Mouse (Mus musculus): ENCODE measurements around the gene Nmnat2. TPM values are rescaled to one million over a fixed set of nuclear protein-coding genes. Genes with fewer than 3 reads are reported as not detected.

Nmnat2 gene
- polyA plus RNA-seq, 1 experiment from 2014 or later: 47.7 TPM

DNA sequence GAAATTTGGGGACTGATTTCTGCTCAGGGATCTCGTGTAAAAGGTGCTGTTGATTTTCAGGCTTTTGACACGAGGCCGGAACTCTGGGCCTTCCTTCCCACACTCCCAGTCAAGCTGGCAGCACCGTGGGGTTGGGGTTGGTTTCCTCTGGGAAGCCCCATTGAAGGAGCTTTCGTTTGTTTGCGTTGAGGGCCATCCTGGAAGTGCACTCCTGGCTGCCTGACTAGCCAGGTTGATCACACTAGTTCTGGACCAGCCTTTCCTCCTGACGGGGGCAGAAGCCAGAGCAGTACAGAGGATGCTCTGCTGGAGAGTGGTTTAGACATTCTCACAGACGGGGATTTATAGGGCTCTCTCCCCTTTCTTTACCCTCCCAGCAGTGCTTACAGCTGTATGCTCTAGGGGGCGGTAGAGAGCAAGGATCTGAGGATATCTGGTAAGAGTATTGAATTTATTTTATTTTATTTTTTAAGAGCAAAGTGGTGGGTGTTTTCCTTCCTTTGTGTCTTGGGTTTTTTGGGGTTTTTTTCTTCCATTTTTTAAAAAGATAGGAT is 146.6 kb downstream of the Nmnat2 start:
- no peak overlapping the region for H3K27ac ChIP-seq (ENCODE audit: low read depth, low read length)
- DNase-seq (ENCODE audit: low spot score): peak; percentile 50

DNA sequence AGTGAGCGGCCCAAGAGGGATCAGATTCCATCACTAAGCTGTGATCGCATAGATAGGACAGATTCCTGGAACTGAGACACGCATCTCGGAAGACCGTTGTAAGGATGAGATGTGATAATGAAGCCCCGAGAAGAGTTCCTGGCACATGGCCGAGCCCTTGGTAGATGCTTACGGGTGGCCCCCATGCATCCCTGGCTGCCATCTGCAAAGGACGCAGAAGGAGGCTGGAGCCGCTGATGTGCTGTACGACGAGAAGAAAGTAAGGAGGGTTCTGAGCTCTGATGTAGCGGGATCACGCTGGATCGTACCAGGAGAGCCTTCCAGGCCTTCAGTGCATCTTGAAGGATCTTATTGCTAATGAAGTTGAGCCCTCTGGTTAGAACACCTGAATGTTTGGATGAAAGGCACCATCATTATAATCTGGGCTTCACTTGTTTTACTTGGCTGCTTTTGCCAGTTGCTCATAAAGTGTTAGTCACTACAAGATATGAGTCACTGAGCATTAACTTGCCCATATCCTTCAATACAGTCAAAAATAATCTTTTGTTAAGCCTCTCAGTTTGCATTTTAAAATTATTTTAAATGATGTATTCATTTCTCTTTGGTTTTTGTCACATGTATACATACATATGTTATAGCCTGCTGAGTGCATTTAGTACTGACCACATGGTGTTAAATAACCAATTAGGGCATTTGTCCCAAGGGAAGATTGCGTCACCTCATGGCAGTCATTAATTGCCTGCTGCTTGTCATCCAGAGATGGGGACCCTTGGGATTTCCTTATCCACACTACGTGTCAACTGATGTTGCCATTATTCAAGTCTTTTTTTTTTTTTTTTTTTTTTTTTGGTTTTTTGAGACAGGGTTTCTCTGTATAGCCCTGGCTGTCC is 147.7 kb downstream of the Nmnat2 start:
- H3K27ac ChIP-seq (ENCODE audit: low read depth, low read length): no peak overlapping the region

More for the DNA sequence above, 146.6 kb downstream of the Nmnat2 start:
- no peaks in the 10 kb centered on the region for H3K36me3 ChIP-seq (ENCODE audit: control insufficient read depth, insufficient read depth, low read length)
- 45% methylated on average over 9 of the region's 9 CpGs for WGBS
- no peak overlapping the region for H3K4me3 ChIP-seq (ENCODE audit: low read depth, low read length)
- ATAC-seq (ENCODE audit: insufficient read depth, low FRiP score, low TSS enrichment): no peak
- H3K9ac ChIP-seq (ENCODE audit: low read length): no peak overlapping the region
- H3K27me3 ChIP-seq (ENCODE audit: control insufficient read depth, insufficient read depth, low read length): no peaks in the 10 kb centered on the region
- no peak overlapping the region for H3K4me2 ChIP-seq (ENCODE audit: low read depth)
- H3K4me1 ChIP-seq (ENCODE audit: control insufficient read depth, insufficient read depth, low read length): no peaks in the 10 kb centered on the region
- no peaks in the 10 kb centered on the region for H3K9me3 ChIP-seq (ENCODE audit: control insufficient read depth, low read length)

DNA sequence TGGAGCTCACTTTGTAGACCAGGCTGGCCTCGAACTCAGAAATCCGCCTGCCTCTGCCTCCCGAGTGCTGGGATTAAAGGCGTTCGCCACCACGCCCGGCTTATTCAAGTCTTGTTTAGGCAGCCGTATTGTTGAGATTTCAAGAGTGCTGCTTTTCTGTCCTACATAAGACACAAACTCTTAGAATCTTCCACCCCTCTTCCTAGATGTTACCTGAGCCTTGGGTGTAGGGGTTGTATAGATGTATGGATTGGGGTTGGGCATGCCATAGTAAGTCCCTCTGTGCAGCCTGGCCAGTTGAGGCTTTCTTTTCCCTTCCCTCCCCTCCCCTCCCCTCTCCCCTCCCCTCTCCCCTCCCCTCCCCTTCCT is 148.4 kb downstream of the Nmnat2 start:
- WGBS: 97% methylated on average over 7 of the region's 8 CpGs
- ATAC-seq (ENCODE audit: insufficient read depth, low FRiP score, low TSS enrichment) (no peak), DNase-seq (ENCODE audit: low spot score) (no peak)
- Histone ChIP-seq H3K4me2 (ENCODE audit: low read depth) (no peak overlapping the region), H3K27ac (ENCODE audit: low read depth, low read length) (no peak overlapping the region), H3K4me1 (ENCODE audit: control insufficient read depth, insufficient read depth, low read length) (no peaks in the 10 kb centered on the region), H3K4me3 (ENCODE audit: low read depth, low read length) (no peak overlapping the region), H3K9ac (ENCODE audit: low read length) (no peak overlapping the region), H3K36me3 (ENCODE audit: control insufficient read depth, insufficient read depth, low read length) (no peaks in the 10 kb centered on the region), H3K27me3 (ENCODE audit: control insufficient read depth, insufficient read depth, low read length) (no peaks in the 10 kb centered on the region), H3K9me3 (ENCODE audit: control insufficient read depth, low read length) (no peaks in the 10 kb centered on the region)

More for the DNA sequence above, 147.7 kb downstream of the Nmnat2 start:
- DNase-seq (ENCODE audit: low spot score) (no peak), ATAC-seq (ENCODE audit: insufficient read depth, low FRiP score, low TSS enrichment) (no peak)
- H3K9ac ChIP-seq (ENCODE audit: low read length): no peak overlapping the region
- no peak overlapping the region for H3K4me2 ChIP-seq (ENCODE audit: low read depth)
- WGBS: 94% methylated on average over 17 of the region's 17 CpGs
- H3K4me3 ChIP-seq (ENCODE audit: low read depth, low read length): no peak overlapping the region
- H3K4me1 ChIP-seq (ENCODE audit: control insufficient read depth, insufficient read depth, low read length): no peaks in the 10 kb centered on the region
- H3K9me3 ChIP-seq (ENCODE audit: control insufficient read depth, low read length): no peaks in the 10 kb centered on the region
- no peaks in the 10 kb centered on the region for H3K27me3 ChIP-seq (ENCODE audit: control insufficient read depth, insufficient read depth, low read length)
- H3K36me3 ChIP-seq (ENCODE audit: control insufficient read depth, insufficient read depth, low read length): no peaks in the 10 kb centered on the region

DNA sequence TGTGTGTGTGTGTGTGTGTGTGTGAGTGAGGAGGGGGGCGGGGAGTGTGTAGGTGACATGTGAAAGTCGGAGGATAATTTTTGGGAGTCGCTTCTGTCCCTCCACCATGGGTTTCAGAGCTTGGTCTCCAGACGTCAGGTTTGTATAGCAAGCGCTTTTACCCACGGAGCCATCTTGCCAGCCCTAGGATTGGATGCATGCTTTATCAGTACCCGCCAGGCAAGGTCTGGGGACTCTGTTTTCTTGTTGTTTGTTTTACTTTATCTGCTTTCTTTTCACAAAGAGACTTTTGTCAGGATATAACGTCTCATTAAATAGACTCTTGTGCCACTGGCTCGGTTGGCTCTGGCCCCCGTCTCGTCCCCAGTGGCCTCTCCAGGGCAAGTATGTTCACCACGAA is 150.0 kb downstream of the Nmnat2 start:
- DNase-seq (ENCODE audit: low spot score) (no peak), ATAC-seq (ENCODE audit: insufficient read depth, low FRiP score, low TSS enrichment) (no peak)
- Histone ChIP-seq H3K4me3 (ENCODE audit: low read depth, low read length) (no peak overlapping the region), H3K27ac (ENCODE audit: low read depth, low read length) (no peak overlapping the region), H3K9me3 (ENCODE audit: control insufficient read depth, low read length) (no peaks in the 10 kb centered on the region), H3K4me1 (ENCODE audit: control insufficient read depth, insufficient read depth, low read length) (no peaks in the 10 kb centered on the region), H3K4me2 (ENCODE audit: low read depth) (no peak overlapping the region), H3K9ac (ENCODE audit: low read length) (no peak overlapping the region), H3K27me3 (ENCODE audit: control insufficient read depth, insufficient read depth, low read length) (no peaks in the 10 kb centered on the region), H3K36me3 (ENCODE audit: control insufficient read depth, insufficient read depth, low read length) (no peaks in the 10 kb centered on the region)
- WGBS: 81% methylated on average over 12 of the region's 12 CpGs

DNA sequence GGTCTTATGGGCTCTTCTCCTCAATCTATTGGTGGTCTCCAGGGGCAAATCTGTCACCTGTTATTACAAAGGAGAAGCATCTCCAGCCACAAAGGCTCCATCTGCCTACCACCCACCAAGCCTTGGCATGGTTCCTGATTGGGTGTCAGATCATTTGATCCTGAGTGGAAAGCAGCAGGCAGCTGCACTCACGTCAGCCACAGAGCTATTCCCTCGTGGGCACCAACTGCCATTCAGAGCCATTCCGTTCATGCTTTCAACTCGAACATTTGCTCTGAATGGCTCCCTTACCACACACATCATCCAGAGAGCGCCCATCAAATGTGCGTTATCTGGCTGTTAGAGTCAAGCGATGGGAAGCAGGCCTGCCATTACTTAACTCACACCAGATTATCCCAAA is 153.1 kb downstream of the Nmnat2 start:
- H3K27ac ChIP-seq (ENCODE audit: low read depth, low read length): no peak overlapping the region
- H3K4me1 ChIP-seq (ENCODE audit: control insufficient read depth, insufficient read depth, low read length): no peaks in the 10 kb centered on the region
- H3K36me3 ChIP-seq (ENCODE audit: control insufficient read depth, insufficient read depth, low read length): no peaks in the 10 kb centered on the region
- no peak overlapping the region for H3K9ac ChIP-seq (ENCODE audit: low read length)
- no peak for DNase-seq (ENCODE audit: low spot score)
- H3K9me3 ChIP-seq (ENCODE audit: control insufficient read depth, low read length): no peaks in the 10 kb centered on the region
- 48% methylated on average over 7 of the region's 7 CpGs for WGBS
- H3K27me3 ChIP-seq (ENCODE audit: control insufficient read depth, insufficient read depth, low read length): no peaks in the 10 kb centered on the region
- H3K4me3 ChIP-seq (ENCODE audit: low read depth, low read length): no peak overlapping the region
- 0 out of 2 replicates have a peak, but pooled peaks have one; percentile 41 for ATAC-seq (ENCODE audit: insufficient read depth, low FRiP score, low TSS enrichment)
- H3K4me2 ChIP-seq (ENCODE audit: low read depth): no peak overlapping the region

DNA sequence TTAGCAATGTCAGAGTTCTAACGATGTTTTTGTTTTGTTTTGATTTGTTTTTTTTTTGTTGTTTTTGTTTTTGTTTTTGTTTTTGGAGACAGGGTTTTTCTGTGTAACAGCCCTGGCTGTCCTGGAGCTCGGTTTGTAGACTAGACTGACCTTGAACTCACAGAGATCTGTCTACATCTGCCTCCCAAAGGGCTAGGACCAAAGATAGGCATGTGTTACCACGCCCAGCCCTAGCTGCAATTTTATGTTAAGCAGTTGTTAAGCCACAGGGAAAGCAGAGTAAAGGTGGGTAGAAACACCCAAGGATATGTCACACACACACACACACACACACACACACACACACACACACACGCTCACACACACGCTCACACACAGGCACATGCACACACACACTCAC is 154.6 kb downstream of the Nmnat2 start:
- ATAC-seq (ENCODE audit: insufficient read depth, low FRiP score, low TSS enrichment): no peak
- no peaks in the 10 kb centered on the region for H3K9me3 ChIP-seq (ENCODE audit: control insufficient read depth, low read length)
- H3K27ac ChIP-seq (ENCODE audit: low read depth, low read length): no peak overlapping the region
- no peaks in the 10 kb centered on the region for H3K4me1 ChIP-seq (ENCODE audit: control insufficient read depth, insufficient read depth, low read length)
- H3K36me3 ChIP-seq (ENCODE audit: control insufficient read depth, insufficient read depth, low read length): no peaks in the 10 kb centered on the region
- H3K4me2 ChIP-seq (ENCODE audit: low read depth): no peak overlapping the region
- no peak overlapping the region for H3K4me3 ChIP-seq (ENCODE audit: low read depth, low read length)
- no peak for DNase-seq (ENCODE audit: low spot score)
- no peak overlapping the region for H3K9ac ChIP-seq (ENCODE audit: low read length)
- H3K27me3 ChIP-seq (ENCODE audit: control insufficient read depth, insufficient read depth, low read length): no peaks in the 10 kb centered on the region
- 88% methylated on average over 5 of the region's 5 CpGs for WGBS

DNA sequence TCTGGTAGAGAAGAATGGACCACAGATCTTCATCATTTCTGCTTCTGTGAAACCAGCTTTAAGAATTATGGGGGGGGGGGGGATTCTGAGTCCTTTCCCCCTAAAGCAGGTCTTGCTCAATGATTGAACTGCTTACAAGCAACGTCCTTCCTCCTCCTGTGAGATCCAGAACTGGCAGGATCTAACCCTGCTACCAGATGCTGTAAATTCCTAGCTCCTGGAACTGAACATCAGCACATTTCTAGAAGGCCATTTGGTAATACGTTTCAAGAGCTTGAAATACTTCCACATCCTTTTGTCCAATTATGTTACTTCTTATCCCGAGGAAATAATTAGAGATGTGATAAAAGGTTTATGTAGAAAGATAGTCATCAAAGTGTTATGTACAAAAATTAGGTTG is 155.0 kb downstream of the Nmnat2 start:
- Histone ChIP-seq H3K4me1 (ENCODE audit: control insufficient read depth, insufficient read depth, low read length) (no peaks in the 10 kb centered on the region), H3K4me2 (ENCODE audit: low read depth) (no peak overlapping the region), H3K27me3 (ENCODE audit: control insufficient read depth, insufficient read depth, low read length) (no peaks in the 10 kb centered on the region), H3K27ac (ENCODE audit: low read depth, low read length) (no peak overlapping the region), H3K9ac (ENCODE audit: low read length) (no peak overlapping the region), H3K4me3 (ENCODE audit: low read depth, low read length) (no peak overlapping the region), H3K9me3 (ENCODE audit: control insufficient read depth, low read length) (no peaks in the 10 kb centered on the region), H3K36me3 (ENCODE audit: control insufficient read depth, insufficient read depth, low read length) (no peaks in the 10 kb centered on the region)
- 82% methylated on average over 3 of the region's 3 CpGs for WGBS
- DNase-seq (ENCODE audit: low spot score): no peak
- ATAC-seq (ENCODE audit: insufficient read depth, low FRiP score, low TSS enrichment): no peak

DNA sequence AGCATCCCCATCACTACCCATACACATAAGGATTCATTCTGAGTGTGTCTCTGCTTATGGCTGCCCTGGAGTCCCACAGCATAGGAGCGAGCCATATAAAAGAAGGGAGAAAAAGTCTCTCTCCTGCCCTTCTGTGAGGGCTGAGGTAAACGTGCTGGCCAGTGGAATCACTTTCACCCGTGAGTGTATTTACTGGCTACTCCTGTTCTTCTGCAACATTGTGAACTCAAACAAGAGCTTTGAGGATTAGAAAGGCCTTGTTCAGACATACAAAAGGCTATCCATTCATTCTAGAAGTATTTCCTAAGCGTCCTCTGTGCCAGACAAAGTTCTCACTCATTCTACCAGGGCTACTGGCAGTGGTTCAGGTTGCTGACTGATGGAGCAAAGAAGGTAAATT is 156.8 kb downstream of the Nmnat2 start:
- no peak overlapping the region for H3K4me3 ChIP-seq (ENCODE audit: low read depth, low read length)
- no peaks in the 10 kb centered on the region for H3K9me3 ChIP-seq (ENCODE audit: control insufficient read depth, low read length)
- no peak overlapping the region for H3K4me2 ChIP-seq (ENCODE audit: low read depth)
- WGBS: 82% methylated on average over 4 of the region's 4 CpGs
- no peak overlapping the region for H3K9ac ChIP-seq (ENCODE audit: low read length)
- no peak overlapping the region for H3K27ac ChIP-seq (ENCODE audit: low read depth, low read length)
- no peaks in the 10 kb centered on the region for H3K36me3 ChIP-seq (ENCODE audit: control insufficient read depth, insufficient read depth, low read length)
- H3K27me3 ChIP-seq (ENCODE audit: control insufficient read depth, insufficient read depth, low read length): no peaks in the 10 kb centered on the region
- no peak for ATAC-seq (ENCODE audit: insufficient read depth, low FRiP score, low TSS enrichment)
- H3K4me1 ChIP-seq (ENCODE audit: control insufficient read depth, insufficient read depth, low read length): no peaks in the 10 kb centered on the region
- DNase-seq (ENCODE audit: low spot score): no peak

DNA sequence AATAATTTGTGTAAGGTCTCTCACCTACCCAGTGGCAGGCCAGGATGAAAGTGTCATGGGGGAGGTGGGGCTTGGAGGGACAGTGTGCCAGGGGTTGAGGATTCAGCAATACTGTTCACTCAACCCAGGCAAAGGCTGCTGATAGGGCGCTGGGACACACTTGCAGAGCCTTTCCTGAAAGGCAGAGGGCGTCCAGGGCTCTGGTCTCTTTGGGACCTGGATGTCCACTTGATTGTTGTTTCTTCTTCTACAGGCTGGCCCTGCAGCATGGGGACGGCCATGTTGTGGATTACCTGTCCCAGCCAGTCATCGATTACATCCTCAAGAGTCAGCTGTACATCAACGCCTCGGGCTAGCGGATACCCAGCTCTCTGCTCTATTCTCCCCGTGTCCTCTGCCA is 160.5 kb downstream of the Nmnat2 start:
- H3K4me1 ChIP-seq (ENCODE audit: control insufficient read depth, insufficient read depth, low read length): no peaks in the 10 kb centered on the region
- WGBS: 86% methylated on average over 8 of the region's 8 CpGs
- no peak overlapping the region for H3K4me2 ChIP-seq (ENCODE audit: low read depth)
- DNase-seq (ENCODE audit: low spot score): no peak
- no peak overlapping the region for H3K4me3 ChIP-seq (ENCODE audit: low read depth, low read length)
- no peak overlapping the region for H3K27ac ChIP-seq (ENCODE audit: low read depth, low read length)
- no peaks in the 10 kb centered on the region for H3K27me3 ChIP-seq (ENCODE audit: control insufficient read depth, insufficient read depth, low read length)
- no peak overlapping the region for H3K9ac ChIP-seq (ENCODE audit: low read length)
- no peaks in the 10 kb centered on the region for H3K9me3 ChIP-seq (ENCODE audit: control insufficient read depth, low read length)
- no peak for ATAC-seq (ENCODE audit: insufficient read depth, low FRiP score, low TSS enrichment)
- no peaks in the 10 kb centered on the region for H3K36me3 ChIP-seq (ENCODE audit: control insufficient read depth, insufficient read depth, low read length)
